Mouse (Mus musculus) heart, adult 8-10 months (tissue): ENCODE data around the gene Cebpb. TPM values are rescaled to one million over a fixed set of nuclear protein-coding genes. Genes with fewer than 3 reads are reported as not detected.

Experiments
- DNase-seq: peaks from one replicate; pipeline ENCODE4 v3.0.0; 2022; ENCODE audit warnings: low spot score
- microRNA-seq: library from miRNA; unstranded; fragments of <30 nt; microRNA quantifications from one replicate; pipeline ENCODE4 v1.2.0, GENCODE M21; 2022
- total RNA-seq, 4 experiments: library from RNA; stranded (reverse); gene quantifications; 2 replicates each; pipeline ENCODE4 v1.2.4; 2022

The Cebpb gene
- total RNA-seq, 4 experiments from 2014 or later, result 55.1 to 104 (median 84.0) TPM

DNA sequence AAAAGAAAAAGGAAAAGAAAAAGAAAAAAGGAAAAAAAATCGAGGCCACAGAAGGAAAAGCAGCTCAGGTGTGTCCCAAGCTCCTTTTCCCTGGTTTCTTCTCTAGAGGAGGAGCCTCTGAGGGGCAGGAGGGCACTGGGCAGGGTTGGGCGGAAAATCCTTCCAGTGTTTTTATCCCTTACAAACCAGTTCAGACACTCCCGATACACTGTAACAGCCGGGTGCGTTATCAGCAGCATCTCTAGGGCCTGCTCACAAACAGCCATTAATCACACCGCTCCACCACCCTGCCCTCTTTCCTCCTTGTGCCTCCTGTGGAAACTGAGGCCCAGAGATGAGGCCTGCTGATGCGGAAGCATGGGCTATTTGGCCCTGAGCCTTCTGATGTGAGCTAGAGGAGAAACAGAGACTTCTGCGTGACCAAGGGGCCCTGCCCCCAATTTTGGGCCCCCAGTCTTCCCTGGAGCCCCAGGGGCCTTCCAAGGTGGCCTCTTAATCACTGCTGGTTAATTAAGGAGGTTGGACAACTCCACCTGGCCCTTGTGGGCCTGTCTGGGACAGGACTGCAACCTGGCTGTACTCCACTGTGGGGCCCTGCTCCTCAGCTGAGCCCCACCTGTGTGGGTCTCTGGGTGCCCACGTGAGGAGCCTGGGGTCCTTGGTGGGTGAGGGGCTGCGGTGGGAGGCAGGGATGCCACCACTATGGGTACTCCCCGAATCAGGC, 32.6 kb downstream of the Cebpb start:
- DNase-seq, result no peak

GRCm38 (mm10) chr2:167722538-167722937, 33.8 kb downstream of the Cebpb start:
- DNase-seq, result no peak

DNA sequence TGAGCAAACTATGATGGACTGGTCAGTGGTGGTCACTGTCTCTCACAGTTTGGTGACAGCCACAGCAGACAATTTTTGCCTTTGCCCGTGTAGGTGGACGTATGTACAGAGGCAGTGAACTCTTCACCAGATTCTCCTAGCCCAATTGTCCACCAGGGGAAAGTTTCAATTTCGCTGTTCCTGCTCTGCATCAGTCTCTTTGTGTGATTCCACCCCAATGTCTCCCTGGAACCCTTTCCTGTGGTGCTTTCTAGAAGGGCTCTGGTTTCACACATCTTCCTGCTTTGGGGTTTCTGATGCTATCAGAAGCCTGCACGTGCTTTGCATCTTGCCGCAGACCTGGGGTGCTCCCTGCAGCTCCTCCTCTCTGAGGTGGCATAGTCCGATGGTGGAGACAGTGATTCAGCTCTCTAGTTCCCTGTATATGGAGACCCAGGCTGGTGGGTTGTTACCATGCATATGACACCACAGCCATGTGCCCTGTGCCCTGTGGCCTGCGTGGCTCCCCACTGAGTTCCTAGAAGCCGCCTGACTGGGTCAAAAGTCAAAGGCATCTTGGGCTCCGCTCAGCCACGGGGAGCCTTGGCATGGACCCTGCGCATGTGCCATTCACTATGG, 35.0 kb downstream of the Cebpb start:
- DNase-seq, result no peak

- no peak for DNase-seq
Observed at GRCm38 (mm10) chr2:167725879-167726278, 37.2 kb downstream of the Cebpb start.

DNA sequence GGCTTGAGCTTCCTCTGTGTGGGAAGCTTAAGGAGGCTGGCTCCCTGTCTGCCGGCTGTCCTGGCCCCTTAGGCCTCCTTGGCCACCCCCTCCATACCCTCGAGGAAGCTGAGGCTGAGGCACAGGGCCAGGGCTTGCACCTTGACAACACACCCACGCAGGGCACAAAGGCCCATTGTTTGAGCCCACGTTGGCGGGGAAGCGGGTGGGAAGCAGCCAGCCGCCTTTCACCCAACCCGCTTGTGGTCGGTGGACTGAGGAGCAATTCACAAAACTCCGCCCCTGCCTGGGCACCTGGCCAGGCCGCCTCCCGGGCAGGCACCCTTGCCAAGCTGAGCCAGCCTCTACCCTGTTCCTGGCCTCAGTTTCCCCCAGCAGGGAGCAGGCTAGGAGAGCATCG, 38.4 kb downstream of the Cebpb start:
- DNase-seq, result no peak

DNA sequence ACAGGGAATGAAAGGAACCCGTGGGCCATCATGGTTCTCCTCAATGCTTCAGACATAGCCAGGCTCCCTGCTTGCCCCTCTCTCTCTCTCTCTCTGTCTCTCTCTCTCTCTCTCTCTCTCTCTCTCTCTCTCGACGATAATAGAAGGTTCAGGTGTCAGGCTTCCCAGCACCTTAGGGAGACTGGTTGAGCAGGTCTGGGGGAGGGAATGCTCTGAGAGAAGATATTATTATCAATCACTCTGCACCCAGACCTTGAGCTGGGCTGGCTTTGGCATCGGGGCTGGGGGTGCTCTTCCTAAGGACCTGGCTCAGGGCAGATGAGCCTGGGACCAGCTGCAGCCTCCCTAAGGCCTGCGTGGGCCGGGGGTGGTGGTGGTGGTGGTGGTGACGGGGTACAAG, 41.3 kb downstream of the Cebpb start:
- DNase-seq, result no peak

DNA sequence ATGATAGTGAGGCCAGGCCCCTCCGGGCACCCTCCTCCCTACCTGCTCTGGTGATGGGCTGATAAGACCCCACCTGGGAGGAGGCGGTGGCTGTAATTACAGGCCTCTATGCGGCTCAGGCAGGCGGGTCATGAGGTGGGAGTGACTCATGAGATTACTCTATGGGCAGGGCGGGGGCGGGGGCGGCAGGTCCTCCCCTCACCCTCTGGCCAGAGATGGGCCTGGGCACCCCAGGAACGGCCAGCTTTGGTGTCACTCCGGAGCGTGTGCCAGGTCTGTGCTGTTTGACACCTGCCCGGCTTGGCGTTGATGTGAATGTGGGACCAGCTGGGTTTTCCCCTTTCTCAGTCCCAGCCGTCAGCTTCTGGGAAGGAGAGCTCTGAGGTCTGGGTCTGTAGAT, 42.4 kb downstream of the Cebpb start:
- no peak for DNase-seq

GRCm38 (mm10) chr2:167734861-167735260, 46.1 kb downstream of the Cebpb start:
- DNase-seq, result no peak

DNA sequence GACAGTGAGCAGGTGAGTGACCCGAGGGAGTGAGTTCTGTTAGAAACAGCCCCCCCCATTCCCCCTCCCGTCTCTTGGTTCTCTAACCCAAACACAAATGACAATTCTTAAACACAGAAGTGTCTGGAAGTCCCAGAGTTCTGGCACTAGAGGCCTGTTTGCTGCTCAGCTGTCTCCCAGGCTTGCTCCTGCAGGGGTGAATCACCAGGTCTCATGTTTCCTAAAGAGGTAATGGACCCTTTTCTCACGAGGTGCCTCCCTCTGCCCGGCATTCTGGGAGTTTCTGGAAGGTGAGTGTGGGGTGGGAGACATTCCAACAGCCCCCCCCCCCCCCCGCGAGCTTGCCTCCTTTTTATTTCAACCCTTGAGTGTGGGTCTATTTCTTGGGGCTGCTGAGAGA, 50.3 kb downstream of the Cebpb start:
- DNase-seq, result no peak

Small RNA genes lying within 50 kb of the gene (microRNA-seq; reads per million reads assigned to microRNA genes)
- gene Gm22355, result not detected

Other genes starting within 250 kb of the Cebpb start
- gene Rnf114, start 196.3 kb upstream of the Cebpb start, total RNA-seq, result 10 to 100 TPM; 66.2 to 82.2 (median 75.4) TPM
- 10 to 100 TPM; 10.3 to 17.0 (median 15.9) TPM for gene Spata2, start 196.0 kb upstream of the Cebpb start, total RNA-seq
- 1 to 10 TPM; 1.2 to 2.2 (median 1.4) TPM for gene Snai1, start 150.7 kb upstream of the Cebpb start, total RNA-seq
- 100 to 1,000 TPM; 120 to 152 (median 139) TPM for gene Ube2v1, start 56.8 kb upstream of the Cebpb start, total RNA-seq
- gene Gm20431, start 27.4 kb upstream of the Cebpb start, total RNA-seq, result 10 to 100 TPM; 15.3 to 19.4 (median 18.2) TPM
- gene Tmem189, start 907 bp downstream of the Cebpb start, total RNA-seq, result 10 to 100 TPM; 22.6 to 26.6 (median 23.4) TPM
- 10 to 100 TPM; 14.7 to 17.6 (median 16.4) TPM for gene Ptpn1, start 243.1 kb downstream of the Cebpb start, total RNA-seq